Mouse (Mus musculus): ENCODE results near the gene Fbxl4. TPM values are rescaled to one million over a fixed set of nuclear protein-coding genes. Genes with fewer than 3 reads are reported as not detected.

Fbxl4 gene
- total RNA-seq, 2 experiments from 2014 or later = 6.9 to 12.8 TPM

DNA sequence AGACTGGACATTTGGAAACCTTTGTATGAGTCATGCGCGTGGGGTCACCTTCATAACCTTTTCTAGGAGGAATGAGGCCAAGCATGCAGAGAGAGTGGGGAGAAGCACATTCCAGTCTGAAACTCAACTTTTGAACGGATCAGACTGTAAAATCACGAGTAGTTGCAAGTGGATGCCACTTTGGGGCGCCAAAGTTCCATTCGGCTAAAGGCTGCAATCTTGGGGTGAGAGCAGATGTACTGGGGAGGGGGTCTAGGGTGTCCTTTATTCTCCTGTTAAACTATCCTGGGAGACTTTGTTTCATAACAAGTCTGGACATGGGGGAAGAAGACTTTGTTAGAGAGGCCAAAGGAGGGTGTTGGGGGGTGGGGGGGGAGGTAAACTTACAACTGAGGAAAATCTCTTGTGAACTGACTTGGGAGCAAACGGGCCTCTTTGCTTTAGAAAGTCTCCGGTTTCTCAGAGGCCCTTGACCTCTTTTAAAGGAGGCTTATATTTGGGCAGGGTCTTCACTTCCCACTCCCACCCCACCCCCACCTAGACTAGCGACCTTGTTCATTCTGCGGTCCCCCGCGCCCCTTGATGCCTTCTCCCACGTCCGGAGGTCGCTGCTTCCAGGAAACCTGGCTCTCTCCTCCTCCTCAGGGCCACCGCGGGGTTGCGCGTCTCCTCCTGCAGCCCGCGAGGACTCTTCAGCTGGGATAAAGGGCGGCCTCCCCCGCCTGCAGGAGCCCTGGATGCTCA, 119.8 kb downstream of the Fbxl4 start:
- no peak for ATAC-seq (ENCODE audit: poor library complexity, severe bottlenecking)

DNA sequence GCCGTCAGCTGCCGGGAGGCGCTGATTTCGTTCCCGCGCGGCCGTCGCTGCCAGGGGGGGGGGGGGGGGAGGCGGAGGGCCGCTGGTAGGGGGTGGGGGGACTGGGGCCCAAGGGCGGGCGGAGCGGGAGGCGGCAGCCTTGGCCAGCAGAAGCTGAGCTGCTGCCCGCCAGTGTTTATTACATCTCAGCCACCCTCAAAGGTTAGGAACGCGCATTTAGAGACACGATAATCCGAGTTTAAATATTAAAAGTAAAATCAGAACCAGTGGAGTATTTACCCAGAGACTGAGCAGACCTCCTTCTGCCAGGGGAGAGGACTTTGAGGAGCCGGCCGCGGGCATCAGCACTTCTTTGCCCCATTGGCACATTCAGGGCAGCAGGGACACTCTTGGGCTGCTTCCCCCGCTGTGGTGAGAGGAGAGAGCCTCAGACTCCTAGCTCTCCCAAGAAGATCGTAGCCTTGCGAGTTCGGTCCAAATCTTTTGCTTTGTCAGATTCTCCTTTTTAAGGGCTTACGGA, 120.4 kb downstream of the Fbxl4 start:
- no peak for ATAC-seq (ENCODE audit: poor library complexity, severe bottlenecking)

DNA sequence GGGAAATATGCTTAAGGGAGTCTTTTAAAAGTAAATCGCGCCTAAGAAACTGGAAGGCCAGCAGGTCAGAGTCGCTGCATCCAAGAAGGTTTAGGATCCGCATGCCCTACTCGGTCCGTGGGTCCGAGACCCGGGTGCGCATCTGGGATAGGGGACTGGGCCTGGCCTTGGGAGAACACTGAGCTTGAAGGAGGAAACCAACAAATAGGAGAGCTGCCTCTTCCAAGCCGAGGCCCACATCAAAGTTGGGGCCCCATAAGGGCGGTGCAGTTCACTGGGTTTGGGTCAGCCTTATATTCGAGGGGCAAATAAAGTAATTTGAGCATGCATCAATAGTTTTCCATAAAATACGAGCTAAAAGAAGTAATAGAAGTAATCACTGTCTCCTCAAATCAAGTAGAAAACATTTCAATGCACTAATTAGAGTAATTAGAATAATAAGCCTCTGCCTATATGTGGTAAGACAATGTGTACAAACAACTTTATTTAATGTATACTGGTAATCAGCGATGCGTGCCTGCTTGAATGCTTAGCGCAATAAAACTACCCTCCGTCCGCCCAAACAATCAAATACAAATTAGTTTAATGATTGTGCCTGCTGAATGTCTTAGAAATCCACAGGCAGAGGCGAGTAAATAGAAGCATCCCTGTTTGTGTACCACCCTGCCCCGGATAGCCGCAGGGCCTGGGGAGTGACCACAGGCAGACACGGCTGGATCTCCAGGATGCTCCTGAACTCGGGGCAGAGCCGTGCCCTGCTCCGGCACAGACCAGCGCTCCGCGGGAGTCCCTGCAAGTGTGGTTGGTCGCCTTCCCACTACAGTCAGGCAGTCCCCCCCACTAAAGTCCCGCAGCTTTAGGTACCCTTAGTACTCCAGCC, 121.4 kb downstream of the Fbxl4 start:
- no peak for ATAC-seq (ENCODE audit: poor library complexity, severe bottlenecking)

DNA sequence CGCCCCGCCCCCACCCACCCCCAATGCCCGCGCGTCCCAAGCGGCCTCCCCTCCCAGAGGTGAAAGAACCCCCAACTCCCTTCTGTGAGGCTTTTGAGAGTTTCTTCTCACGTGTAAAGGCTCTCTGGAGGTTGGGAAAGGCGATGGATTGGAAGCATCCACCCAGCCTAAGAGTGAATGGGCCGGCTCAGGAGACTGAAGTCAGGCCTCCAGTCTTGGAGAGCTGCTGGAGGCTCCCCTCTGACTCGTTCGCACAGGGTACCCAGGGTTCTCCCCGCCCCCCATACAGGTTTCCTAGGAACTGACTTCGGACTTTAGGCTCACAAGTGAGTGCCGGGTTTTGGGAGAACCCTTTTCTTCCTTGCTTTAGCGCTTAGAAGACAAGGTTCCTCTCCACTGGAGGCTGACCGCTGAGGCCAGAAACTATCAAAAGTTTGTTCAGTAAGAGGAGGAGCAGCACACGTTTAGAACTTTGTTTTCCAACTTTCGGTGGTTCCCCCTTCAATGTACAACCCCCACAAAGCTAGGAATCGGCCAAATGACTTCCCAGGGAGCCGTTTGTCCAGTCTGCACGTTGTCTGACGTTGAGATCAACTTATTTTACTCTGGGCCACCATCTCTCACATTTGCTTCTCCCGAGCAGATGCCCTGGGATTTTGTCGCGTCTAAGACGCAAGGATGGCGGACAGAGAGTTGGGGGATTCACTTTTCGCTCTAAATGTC, 122.2 kb downstream of the Fbxl4 start:
- ATAC-seq (ENCODE audit: poor library complexity, severe bottlenecking) = no peak

DNA sequence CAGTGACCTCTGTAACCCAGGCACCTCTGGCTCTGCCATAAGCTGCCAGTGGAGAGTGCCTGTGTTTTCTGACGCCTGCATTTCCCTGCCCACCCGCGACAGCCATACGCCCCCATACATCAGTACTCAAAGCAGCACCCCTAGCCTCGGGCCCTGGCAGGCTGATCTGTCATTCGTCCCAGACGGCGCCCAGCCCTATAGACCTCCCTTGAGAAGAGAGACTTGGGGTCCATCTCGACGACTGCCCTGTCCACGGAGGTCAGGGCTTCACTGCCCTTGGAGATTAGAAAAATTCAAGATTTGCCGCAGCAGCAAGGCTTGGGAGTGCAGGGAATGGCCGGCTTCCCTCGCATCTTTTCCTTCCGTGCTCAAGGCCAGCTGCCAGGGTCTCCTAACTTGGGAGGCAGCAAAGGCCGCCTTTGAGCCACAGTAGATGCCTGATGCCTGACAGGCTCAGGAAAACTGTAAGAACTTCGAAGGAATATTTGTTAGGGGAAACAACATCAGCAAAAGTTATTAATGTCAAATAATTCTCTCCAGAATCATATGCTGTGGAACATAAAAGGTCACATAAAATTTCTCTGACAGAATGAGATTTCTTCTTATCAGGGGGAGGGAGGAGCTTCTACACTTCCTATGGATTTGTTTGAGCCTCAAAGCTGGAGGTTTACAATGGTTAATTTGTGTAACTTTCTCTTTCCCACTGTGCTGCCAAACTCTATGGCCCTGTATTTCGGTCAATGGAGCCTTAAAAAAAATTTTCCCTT, 122.9 kb downstream of the Fbxl4 start:
- ATAC-seq (ENCODE audit: poor library complexity, severe bottlenecking) = no peak

GRCm38 (mm10) chr4:22480858-22481205, 123.5 kb downstream of the Fbxl4 start:
- ATAC-seq (ENCODE audit: poor library complexity, severe bottlenecking) = no peak

GRCm38 (mm10) chr4:22482118-22482517, 124.8 kb downstream of the Fbxl4 start:
- no peak for ATAC-seq (ENCODE audit: poor library complexity, severe bottlenecking)

DNA sequence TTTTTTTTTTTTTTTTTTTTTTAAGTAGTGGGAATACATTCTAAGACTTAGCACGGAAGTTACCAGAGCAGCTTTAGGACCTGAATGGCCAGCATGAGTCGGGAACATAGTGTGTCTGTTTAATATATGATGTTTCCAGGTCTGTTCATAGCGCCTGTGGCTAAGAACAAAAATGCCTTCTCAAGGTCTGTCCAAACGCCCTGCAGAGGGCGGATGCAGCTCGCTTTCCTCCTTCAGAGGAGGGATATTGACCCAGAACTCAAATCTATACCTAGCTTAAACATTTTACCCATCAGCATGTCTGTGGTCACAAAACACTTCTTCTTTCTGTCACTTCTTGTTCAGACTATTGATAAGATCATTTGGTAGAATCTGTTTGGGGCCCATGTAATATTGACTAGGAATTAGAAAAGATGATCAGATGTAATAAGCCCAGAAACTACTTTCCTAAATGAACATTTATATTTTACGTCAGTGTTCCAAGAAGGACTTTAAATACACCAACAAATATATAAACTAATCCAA, 125.5 kb downstream of the Fbxl4 start:
- no peak for ATAC-seq (ENCODE audit: poor library complexity, severe bottlenecking)

GRCm38 (mm10) chr4:22483548-22483947, 126.2 kb downstream of the Fbxl4 start:
- no peak for ATAC-seq (ENCODE audit: poor library complexity, severe bottlenecking)

Other genes with a start within 250 kb of the Fbxl4 start
- not detected in 2 replicates for gene Pou3f2, start 130.8 kb downstream of the Fbxl4 start, total RNA-seq (2015)
- not detected in 2 replicates for gene Pou3f2, start 130.8 kb downstream of the Fbxl4 start, total RNA-seq (2017)